Comparison of ENCODE assay signal across 11 mouse cellular contexts in genomic region chr2:159002481-159003186, GRCm38 (mm10).
A peak's percentile ranks its signal among the peaks of the same experiment; 100 is the strongest.
DNase-seq lines count a peak whose midpoint lies in the region; ATAC-seq and TF ChIP-seq lines count a peak whose summit lies in the region.
"Had no signal": no experiment of that assay in that cellular context is flagged by ENCODE, and none has a peak within 500 bp of the region (broad histone marks: within the 10 kb centered on the region; RNA-seq: fewer than 3 reads in every experiment).

No protein-coding gene starts in this region.

- H3K27me3 ChIP-seq in kidney, embryonic 16.5 days (ENCODE audit: insufficient read depth, low read length) = no peaks in the 10 kb centered on the region
- H3K27me3 ChIP-seq in embryonic facial prominence, embryonic 14.5 days (replicated peaks; ENCODE audit: control insufficient read depth, insufficient read depth, low read length) = no peaks in the 10 kb centered on the region
- H3K27me3 ChIP-seq in hindbrain, embryonic 15.5 days = no peaks in the 10 kb centered on the region; the same call in none of the 2 replicates
- H3K27me3 ChIP-seq in midbrain, postnatal 0 days (ENCODE audit: insufficient read depth, low read length) = no peaks in the 10 kb centered on the region
- H3K27me3 ChIP-seq: liver, embryonic 15.5 days had no signal

- no peak overlapping the region for H3K9ac ChIP-seq in kidney, embryonic 16.5 days (replicated peaks; ENCODE audit: low read length)
- H3K9ac ChIP-seq in embryonic facial prominence, embryonic 14.5 days (ENCODE audit: low read depth, low read length) = 0 out of 2 replicates have a peak overlapping the region, but pooled peaks have one; percentile 27
- peak overlapping the region; percentile 9; the same call in 1 of the 2 replicates for H3K9ac ChIP-seq in hindbrain, embryonic 15.5 days
- 0 out of 2 replicates have a peak overlapping the region, but pooled peaks have one; percentile 19 for H3K9ac ChIP-seq in midbrain, postnatal 0 days (replicated peaks; ENCODE audit: low read length, poor library complexity, severe bottlenecking)
- H3K9ac ChIP-seq: liver, embryonic 15.5 days had no signal

- no peaks in the 10 kb centered on the region for H3K36me3 ChIP-seq in kidney, embryonic 16.5 days (ENCODE audit: insufficient read depth, low read length)
- H3K36me3 ChIP-seq in embryonic facial prominence, embryonic 14.5 days (ENCODE audit: control insufficient read depth, insufficient read depth, low read length) = no peaks in the 10 kb centered on the region
- no peaks in the 10 kb centered on the region for H3K36me3 ChIP-seq in hindbrain, embryonic 15.5 days
- no peaks in the 10 kb centered on the region for H3K36me3 ChIP-seq in midbrain, postnatal 0 days (ENCODE audit: insufficient read depth, low read length)
- H3K36me3 ChIP-seq: liver, embryonic 15.5 days had no signal

- no peak overlapping the region for H3K4me3 ChIP-seq in kidney, embryonic 16.5 days (ENCODE audit: low read length)
- H3K4me3 ChIP-seq in embryonic facial prominence, embryonic 14.5 days (ENCODE audit: low read depth, low read length) = no peak overlapping the region
- peak overlapping the region; percentile 2; the same call in 1 of the 2 replicates for H3K4me3 ChIP-seq in hindbrain, embryonic 15.5 days
- 0 out of 2 replicates have a peak overlapping the region, but pooled peaks have one; percentile 8 for H3K4me3 ChIP-seq in midbrain, postnatal 0 days (ENCODE audit: low read depth, low read length)
- H3K4me3 ChIP-seq: liver, embryonic 15.5 days had no signal

- no peak for TF ChIP-seq CTCF in midbrain, postnatal 0 days (IDR thresholded peaks at IDR 0.05)

- WGBS in kidney, embryonic 16.5 days = 16% methylated on average over 17 of the region's 17 CpGs
- 23% methylated on average over 17 of the region's 17 CpGs for WGBS in embryonic facial prominence, embryonic 14.5 days
- 8% methylated on average over 17 of the region's 17 CpGs for WGBS in hindbrain, embryonic 15.5 days
- WGBS in midbrain, postnatal 0 days = 13% methylated on average over 17 of the region's 17 CpGs

- no peak for DNase-seq in kidney, adult 9 months
- DNase-seq in embryonic facial prominence, embryonic 14.5 days (ENCODE audit: low spot score) = peak; percentile 25
- peak; percentile 33 for DNase-seq in midbrain, postnatal 0 days (ENCODE audit: low spot score)
- no peak for DNase-seq in spleen, adult 18-20 months
- DNase-seq in urinary bladder, postnatal 4 days (ENCODE audit: low spot score in 2 of 2) = no peak
- DNase-seq in ovary, postnatal 36 days (ENCODE audit: low spot score) = no peak
- DNase-seq: cerebellum, adult 11-12 months; kidney, postnatal 4 days had no signal

- peak overlapping the region; percentile 33 for H3K4me2 ChIP-seq in kidney, embryonic 16.5 days (replicated peaks; ENCODE audit: low read depth, low read length)
- peak overlapping the region; percentile 36 for H3K4me2 ChIP-seq in embryonic facial prominence, embryonic 14.5 days (ENCODE audit: low read depth, low read length)
- peak overlapping the region; percentile 48 for H3K4me2 ChIP-seq in hindbrain, embryonic 15.5 days
- H3K4me2 ChIP-seq in midbrain, postnatal 0 days (ENCODE audit: low read depth, low read length, poor library complexity, severe bottlenecking) = peak overlapping the region; percentile 23
- H3K4me2 ChIP-seq: liver, embryonic 15.5 days had no signal

- H3K9me3 ChIP-seq in kidney, embryonic 16.5 days (ENCODE audit: low read length) = no peaks in the 10 kb centered on the region
- H3K9me3 ChIP-seq in embryonic facial prominence, embryonic 14.5 days (ENCODE audit: control insufficient read depth, low read length) = no peaks in the 10 kb centered on the region
- H3K9me3 ChIP-seq in hindbrain, embryonic 15.5 days = no peaks in the 10 kb centered on the region
- H3K9me3 ChIP-seq in midbrain, postnatal 0 days (ENCODE audit: low read length) = no peaks in the 10 kb centered on the region
- H3K9me3 ChIP-seq: liver, embryonic 15.5 days had no signal

- no peak overlapping the region for H3K27ac ChIP-seq in kidney, embryonic 16.5 days (ENCODE audit: low read length)
- no peak overlapping the region for H3K27ac ChIP-seq in embryonic facial prominence, embryonic 14.5 days (replicated peaks; ENCODE audit: low read depth, low read length)
- no peak overlapping the region for H3K27ac ChIP-seq in hindbrain, embryonic 15.5 days (replicated peaks)
- no peak overlapping the region for H3K27ac ChIP-seq in midbrain, postnatal 0 days (ENCODE audit: low read depth, low read length)
- H3K27ac ChIP-seq: liver, embryonic 15.5 days had no signal

- peaks cover 6% of the 10 kb centered on the region; the same call in 1 of the 2 replicates for H3K4me1 ChIP-seq in kidney, embryonic 16.5 days (ENCODE audit: insufficient read depth, low read length)
- peaks cover 3% of the 10 kb centered on the region; the same call in 1 of the 2 replicates for H3K4me1 ChIP-seq in embryonic facial prominence, embryonic 14.5 days (ENCODE audit: control insufficient read depth, insufficient read depth, low read length)
- peaks cover 10% of the 10 kb centered on the region for H3K4me1 ChIP-seq in hindbrain, embryonic 15.5 days (replicated peaks)
- H3K4me1 ChIP-seq in midbrain, postnatal 0 days (ENCODE audit: insufficient read depth, low read length) = no peaks in the 10 kb centered on the region
- H3K4me1 ChIP-seq: liver, embryonic 15.5 days had no signal

- ATAC-seq in kidney, embryonic 16.5 days (ENCODE audit: low FRiP score, low TSS enrichment) = no peak
- no peak for ATAC-seq in embryonic facial prominence, embryonic 14.5 days (ENCODE audit: low read depth)
- ATAC-seq in hindbrain, embryonic 15.5 days (ENCODE audit: low FRiP score, low read depth) = peak; percentile 48
- ATAC-seq in midbrain, postnatal 0 days (ENCODE audit: low FRiP score) = no peak; the same call in 1 of the 2 replicates

Comparison
In these comparisons a context has a peak if more than half of its experiments do, and no peak if none do; other contexts are left out.
1. H3K4me3 ChIP-seq: peak in hindbrain, embryonic 15.5 days (single experiment) and midbrain, postnatal 0 days (single experiment); none in kidney, embryonic 16.5 days (single experiment) and embryonic facial prominence, embryonic 14.5 days (single experiment).
2. DNase-seq: peak in embryonic facial prominence, embryonic 14.5 days (single experiment) and midbrain, postnatal 0 days (single experiment); none in kidney, adult 9 months (single experiment), spleen, adult 18-20 months (0 of 2), urinary bladder, postnatal 4 days (0 of 2) and ovary, postnatal 36 days (single experiment).
3. Peak in every context shown above with its lines, with median percentiles within 50 percentile points of each other: H3K4me2 ChIP-seq.